Mouse (Mus musculus) frontal cortex, postnatal 14 days (tissue): ENCODE data around the gene Platr25.
A peak's percentile ranks its signal among the peaks of the same experiment; 100 is the strongest.
"Not testable (repeated sequence)": the region's sequence is repeated elsewhere in the genome, so short reads cannot be mapped to it uniquely, and the experiment has no call there.

Experiments used
- DNase-seq, 2 experiments: peaks; one replicate each; pipeline ENCODE4 v3.0.0; 2022; ENCODE audit warnings: low spot score in 2 of 2

The Platr25 gene

GRCm38 (mm10) chr13:62760432-62761415 is at the start of gene Platr25:
Platr25 (minus strand) TSS chr13:62760709.
- peak; percentile 32 to 37 for DNase-seq

GRCm38 (mm10) chr13:62807981-62808380 is 47.5 kb upstream of the Platr25 start:
- DNase-seq, result not testable (repeated sequence)

GRCm38 (mm10) chr13:62786135-62786493 is 25.6 kb upstream of the Platr25 start:
- not testable (repeated sequence) for DNase-seq

GRCm38 (mm10) chr13:62785199-62786134 is 25.0 kb upstream of the Platr25 start, which contains the start of gene Gm5141:
Gm5141 (minus strand) TSS chr13:62785808.
- DNase-seq, result peak; percentile 24 to 49

GRCm38 (mm10) chr13:62763806-62764205 is 3.3 kb upstream of the Platr25 start:
- peak in 1 of 2 experiments; percentile 28 for DNase-seq

- no peak for DNase-seq
Measured at GRCm38 (mm10) chr13:62733322-62733721, 27.2 kb downstream of the Platr25 start.

GRCm38 (mm10) chr13:62712611-62713010 is 47.9 kb downstream of the Platr25 start:
- DNase-seq, result not testable (repeated sequence)

GRCm38 (mm10) chr13:62685287-62685648 is 75.2 kb downstream of the Platr25 start:
- not testable (repeated sequence) for DNase-seq

GRCm38 (mm10) chr13:62684608-62685286 is 75.8 kb downstream of the Platr25 start:
- DNase-seq, result peak; percentile 17 to 18

- DNase-seq, result no peak
Measured at GRCm38 (mm10) chr13:62653369-62653743, 107.2 kb downstream of the Platr25 start.

GRCm38 (mm10) chr13:62652681-62653368 is 107.7 kb downstream of the Platr25 start:
- DNase-seq, result peak; percentile 40 to 53

GRCm38 (mm10) chr13:62627071-62627470 is 133.4 kb downstream of the Platr25 start:
- DNase-seq, result not testable (repeated sequence)

GRCm38 (mm10) chr13:62624277-62624665 is 136.2 kb downstream of the Platr25 start:
- DNase-seq, result not testable (repeated sequence)

GRCm38 (mm10) chr13:62623577-62624276 is 136.8 kb downstream of the Platr25 start, which contains the start of gene 6720489N17Rik:
6720489N17Rik (minus strand) TSS chr13:62624182.
- peak; percentile 61 to 68 for DNase-seq
